Mouse (Mus musculus) midbrain, embryonic 12.5 days (tissue): ENCODE measurements around the gene Gm29776. TPM values are rescaled to one million over a fixed set of nuclear protein-coding genes. Genes with fewer than 3 reads are reported as not detected.

ENCODE experiments used
- ATAC-seq: fragments of 200-750 bp; cut with Nextera tagmentation; 2 replicates; pipeline ENCODE4 v1.8.0; 2017; ENCODE audit warnings: low read depth, moderate TSS enrichment, moderate library complexity; ENCODE audit not compliant: low FRiP score
- H3K27ac ChIP-seq: fragments of 300-500 bp; sonication (generic); replicated peaks from 2 replicates; pipeline ENCODE4 v1.5.1; 2016; ENCODE audit warnings: mild to moderate bottlenecking
- H3K27me3 ChIP-seq: fragments of 300-500 bp; sonication (generic); 2 replicates; pipeline ENCODE4 v1.6.1; 2016; ENCODE audit warnings: mild to moderate bottlenecking
- H3K36me3 ChIP-seq: fragments of 300-500 bp; sonication (generic); 2 replicates; pipeline ENCODE4 v1.6.1; 2016
- H3K4me1 ChIP-seq: fragments of 300-500 bp; sonication (generic); 2 replicates; pipeline ENCODE4 v1.6.1; 2016
- H3K4me2 ChIP-seq: fragments of 300-500 bp; sonication (generic); replicated peaks from 2 replicates; pipeline ENCODE4 v1.6.1; 2016; ENCODE audit warnings: mild to moderate bottlenecking, moderate library complexity
- H3K4me3 ChIP-seq: fragments of 300-500 bp; sonication (generic); 2 replicates; pipeline ENCODE4 v1.5.1; 2016; ENCODE audit warnings: mild to moderate bottlenecking
- H3K9ac ChIP-seq: fragments of 300-500 bp; sonication (generic); replicated peaks from 2 replicates; pipeline ENCODE4 v1.6.1; 2016; ENCODE audit warnings: mild to moderate bottlenecking, moderate library complexity
- H3K9me3 ChIP-seq: fragments of 300-500 bp; sonication (generic); 2 replicates; pipeline ENCODE4 v1.6.1; 2016; ENCODE audit warnings: mild to moderate bottlenecking
- WGBS: fragments of 180-500 bp; shearing (Covaris S2); methylation state at CpG from one replicate; pipeline ENCODE4 v1.1.7; 2016; 5-methylcytosine and 5-hydroxymethylcytosine counted together
- polyA plus RNA-seq: library from polyadenylated mRNA; unstranded; fragments of >200 nt; fragmentation: Nextera tagmentation; extraction: Ambion mirVana; gene quantifications from 2 replicates; pipeline ENCODE4 v1.2.1, GENCODE M21; 2016

The Gm29776 gene
- polyA plus RNA-seq, 1 experiment from 2014 or later: 0.11 TPM

- H3K4me2 ChIP-seq: no peak overlapping the region
- no peak overlapping the region for H3K27ac ChIP-seq
- H3K4me3 ChIP-seq: no peak overlapping the region
- H3K27me3 ChIP-seq: 0 out of 2 replicates have a peak, but pooled peaks cover 2% of the 10 kb centered on the region
- H3K9ac ChIP-seq: 0 out of 2 replicates have a peak overlapping the region, but pooled peaks have one; percentile 20
- H3K4me1 ChIP-seq: no peaks in the 10 kb centered on the region
- H3K9me3 ChIP-seq: no peaks in the 10 kb centered on the region
- no peak for ATAC-seq
- 54% methylated on average over 15 of the region's 17 CpGs for WGBS
- no peaks in the 10 kb centered on the region for H3K36me3 ChIP-seq
These were observed 8.1 kb upstream of the Gm29776 start for GRCm38 (mm10) chr14:54706589-54707320.

GRCm38 (mm10) chr14:54705844-54706243, 7.2 kb upstream of the Gm29776 start:
- no peak for ATAC-seq
- 59% methylated on average over 5 of the region's 5 CpGs for WGBS

GRCm38 (mm10) chr14:54703207-54703606, 4.6 kb upstream of the Gm29776 start:
- Histone ChIP-seq H3K9me3 (no peaks in the 10 kb centered on the region), H3K27me3 (0 out of 2 replicates have a peak, but pooled peaks cover 3% of the 10 kb centered on the region), H3K27ac (no peak overlapping the region), H3K4me3 (no peak overlapping the region), H3K4me1 (no peaks in the 10 kb centered on the region), H3K9ac (no peak overlapping the region), H3K4me2 (no peak overlapping the region), H3K36me3 (no peaks in the 10 kb centered on the region)
- WGBS: 69% methylated on average over 10 of the region's 10 CpGs
- ATAC-seq: no peak

More at GRCm38 (mm10) chr14:54705844-54706243, 7.2 kb upstream of the Gm29776 start:
- H3K4me3 ChIP-seq: no peak overlapping the region
- no peaks in the 10 kb centered on the region for H3K4me1 ChIP-seq
- H3K4me2 ChIP-seq: no peak overlapping the region
- H3K9me3 ChIP-seq: no peaks in the 10 kb centered on the region
- H3K27ac ChIP-seq: no peak overlapping the region
- H3K9ac ChIP-seq: no peak overlapping the region
- H3K36me3 ChIP-seq: no peaks in the 10 kb centered on the region
- 0 out of 2 replicates have a peak, but pooled peaks cover 3% of the 10 kb centered on the region for H3K27me3 ChIP-seq

- no peaks in the 10 kb centered on the region for H3K9me3 ChIP-seq
- H3K36me3 ChIP-seq: no peaks in the 10 kb centered on the region
- H3K27ac ChIP-seq: no peak overlapping the region
- H3K9ac ChIP-seq: no peak overlapping the region
- no peak for ATAC-seq
- 0 out of 2 replicates have a peak, but pooled peaks cover 3% of the 10 kb centered on the region for H3K27me3 ChIP-seq
- no peaks in the 10 kb centered on the region for H3K4me1 ChIP-seq
- WGBS: 9% methylated on average over 6 of the region's 6 CpGs
- H3K4me2 ChIP-seq: no peak overlapping the region
- no peak overlapping the region for H3K4me3 ChIP-seq
These were observed 2.7 kb upstream of the Gm29776 start for GRCm38 (mm10) chr14:54701298-54701697.

- WGBS: 53% methylated on average over 3 of the region's 3 CpGs
- Histone ChIP-seq H3K4me2 (no peak overlapping the region), H3K9me3 (no peaks in the 10 kb centered on the region), H3K36me3 (0 out of 2 replicates have a peak, but pooled peaks cover under 1% of the 10 kb centered on the region), H3K9ac (no peak overlapping the region), H3K4me3 (no peak overlapping the region), H3K27ac (no peak overlapping the region), H3K4me1 (no peaks in the 10 kb centered on the region), H3K27me3 (0 out of 2 replicates have a peak, but pooled peaks cover 3% of the 10 kb centered on the region)
- ATAC-seq: no peak
These were observed 953 bp upstream of the Gm29776 start for GRCm38 (mm10) chr14:54699586-54699985.

GRCm38 (mm10) chr14:54696752-54697151, 1.9 kb downstream of the Gm29776 start:
- peaks cover 22% of the 10 kb centered on the region for H3K36me3 ChIP-seq
- no peak for ATAC-seq
- no peak overlapping the region for H3K9ac ChIP-seq
- H3K4me2 ChIP-seq: no peak overlapping the region
- no peak overlapping the region for H3K4me3 ChIP-seq
- H3K9me3 ChIP-seq: no peaks in the 10 kb centered on the region
- no peaks in the 10 kb centered on the region for H3K4me1 ChIP-seq
- 0 out of 2 replicates have a peak, but pooled peaks cover under 1% of the 10 kb centered on the region for H3K27me3 ChIP-seq
- no peak overlapping the region for H3K27ac ChIP-seq
- 88% methylated on average over 4 of the region's 4 CpGs for WGBS

- Histone ChIP-seq H3K4me2 (no peak overlapping the region), H3K4me3 (no peak overlapping the region), H3K9me3 (no peaks in the 10 kb centered on the region), H3K4me1 (no peaks in the 10 kb centered on the region), H3K27me3 (no peaks in the 10 kb centered on the region), H3K36me3 (peaks cover 32% of the 10 kb centered on the region), H3K27ac (no peak overlapping the region), H3K9ac (no peak overlapping the region)
- no peak for ATAC-seq
- WGBS: 85% methylated on average over 6 of the region's 6 CpGs
These were observed 3.6 kb downstream of the Gm29776 start for GRCm38 (mm10) chr14:54695042-54695441.

GRCm38 (mm10) chr14:54687251-54687650, 11.4 kb downstream of the Gm29776 start:
- 11% methylated on average over 8 of the region's 8 CpGs for WGBS
- no peaks in the 10 kb centered on the region for H3K9me3 ChIP-seq
- H3K4me3 ChIP-seq: peak overlapping the region; percentile 75
- ATAC-seq: no peak
- peak overlapping the region; percentile 71 for H3K4me2 ChIP-seq
- H3K9ac ChIP-seq: peak overlapping the region; percentile 72
- H3K27me3 ChIP-seq: no peaks in the 10 kb centered on the region
- peaks cover 23% of the 10 kb centered on the region for H3K4me1 ChIP-seq
- H3K36me3 ChIP-seq: peaks cover 40% of the 10 kb centered on the region
- peak overlapping the region; percentile 92 for H3K27ac ChIP-seq

- no peaks in the 10 kb centered on the region for H3K9me3 ChIP-seq
- H3K9ac ChIP-seq: peak within 1 kb of the TSS; percentile 83
- peaks cover 23% of the 10 kb centered on the region for H3K4me1 ChIP-seq
- WGBS: under 1% methylated on average over 44 of the region's 44 CpGs
- peaks cover 46% of the 10 kb centered on the region for H3K36me3 ChIP-seq
- H3K27ac ChIP-seq: peak within 1 kb of the TSS; percentile 92
- H3K27me3 ChIP-seq: no peaks in the 10 kb centered on the region
- H3K4me2 ChIP-seq: peak within 1 kb of the TSS; percentile 83
- peak; percentile 97 for ATAC-seq
- H3K4me3 ChIP-seq: peak within 1 kb of the TSS; percentile 75
These were observed 12.0 kb downstream of the Gm29776 start, which contains the start of gene Acin1 for GRCm38 (mm10) chr14:54686522-54687143. Acin1 (minus strand) TSS chr14:54686931.

GRCm38 (mm10) chr14:54686063-54686521, 12.5 kb downstream of the Gm29776 start, which contains the start of gene 1700123O20Rik:
1700123O20Rik (plus strand) TSS chr14:54686216.
- ATAC-seq: peak; percentile 77
- Histone ChIP-seq H3K4me2 (peak within 1 kb of the TSS; percentile 83), H3K4me1 (peaks cover 23% of the 10 kb centered on the region), H3K36me3 (peaks cover 49% of the 10 kb centered on the region), H3K27ac (peak within 1 kb of the TSS; percentile 92), H3K9ac (peak within 1 kb of the TSS; percentile 83), H3K9me3 (no peaks in the 10 kb centered on the region), H3K4me3 (peak within 1 kb of the TSS; percentile 75), H3K27me3 (no peaks in the 10 kb centered on the region)
- WGBS: under 1% methylated on average over 41 of the region's 41 CpGs

- Histone ChIP-seq H3K4me3 (peak overlapping the region; percentile 75), H3K27me3 (no peaks in the 10 kb centered on the region), H3K9ac (peak overlapping the region; percentile 83), H3K36me3 (peaks cover 47% of the 10 kb centered on the region), H3K27ac (peak overlapping the region; percentile 92; the same call in 1 of the 2 replicates), H3K4me2 (peak overlapping the region; percentile 83), H3K9me3 (no peaks in the 10 kb centered on the region), H3K4me1 (peaks cover 23% of the 10 kb centered on the region)
- 12% methylated on average over 8 of the region's 8 CpGs for WGBS
- ATAC-seq: no peak
These were observed 13.2 kb downstream of the Gm29776 start for GRCm38 (mm10) chr14:54685471-54685870.

GRCm38 (mm10) chr14:54682396-54682795, 16.2 kb downstream of the Gm29776 start:
- Histone ChIP-seq H3K9me3 (no peaks in the 10 kb centered on the region), H3K27me3 (no peaks in the 10 kb centered on the region), H3K27ac (no peak overlapping the region), H3K4me3 (no peak overlapping the region), H3K36me3 (peaks cover 56% of the 10 kb centered on the region), H3K9ac (no peak overlapping the region), H3K4me2 (no peak overlapping the region), H3K4me1 (peaks cover 11% of the 10 kb centered on the region)
- no peak for ATAC-seq
- WGBS: 92% methylated on average over 3 of the region's 3 CpGs
